20 mouse cellular contexts compared by ENCODE assay signal in genomic region chr13:107051342-107051741, GRCm38 (mm10). TPM values are rescaled to one million over a fixed set of nuclear protein-coding genes. Genes with fewer than 3 reads are reported as not detected.
DNase-seq lines count a peak whose midpoint lies in the region; ATAC-seq and TF ChIP-seq lines count a peak whose summit lies in the region.
"Had no signal": no experiment of that assay in that cellular context is flagged by ENCODE, and none has a peak within 500 bp of the region (broad histone marks: within the 10 kb centered on the region; RNA-seq: fewer than 3 reads in every experiment).

No protein-coding gene starts in this region.

- H3K27me3 ChIP-seq in heart, postnatal 0 days (ENCODE audit: control insufficient read depth, insufficient read depth, low read length) = no peaks in the 10 kb centered on the region
- no peaks in the 10 kb centered on the region for H3K27me3 ChIP-seq in liver, postnatal 0 days (ENCODE audit: insufficient read depth, low read length)
- H3K27me3 ChIP-seq: embryonic facial prominence, embryonic 13.5 days; forebrain, embryonic 12.5 days; hindbrain, embryonic 13.5 days had no signal

- no peak overlapping the region for H3K4me2 ChIP-seq in heart, postnatal 0 days (ENCODE audit: low read depth, low read length)
- no peak overlapping the region for H3K4me2 ChIP-seq in liver, postnatal 0 days (ENCODE audit: low read depth, low read length)
- H3K4me2 ChIP-seq: embryonic facial prominence, embryonic 13.5 days; forebrain, embryonic 12.5 days; hindbrain, embryonic 13.5 days had no signal

- 40% methylated on average over 3 of the region's 3 CpGs for WGBS in heart, postnatal 0 days
- 46% methylated on average over 3 of the region's 3 CpGs for WGBS in liver, postnatal 0 days (ENCODE audit: insufficient replicate concordance)
- 54% methylated on average over 3 of the region's 3 CpGs for WGBS in lung, adult 2 months

- no peak for DNase-seq in heart, postnatal 0 days (ENCODE audit: low spot score)
- no peak for DNase-seq in heart, postnatal 36 days
- DNase-seq in 416B (ENCODE audit: low read depth) = peak; percentile 52
- peak; percentile 43 for DNase-seq in brain, adult 2 months (ENCODE audit: low read depth, low spot score)
- no peak for DNase-seq in liver, postnatal 0 days
- no peak for DNase-seq in lung, adult 2 months
- DNase-seq in urinary bladder, postnatal 10 days (ENCODE audit: low spot score) = no peak
- DNase-seq: adrenal gland, postnatal 10 days; B cell, adult 2 months; cerebellum, adult 11-12 months; cerebellum, adult 9-10 months; cerebellum, postnatal 25 days; gastrocnemius, postnatal 14 days had no signal

- TF ChIP-seq CTCF in heart, postnatal 0 days (IDR thresholded peaks at IDR 0.05; ENCODE audit: low read depth) = no peak
- TF ChIP-seq CTCF in liver, postnatal 0 days (IDR thresholded peaks at IDR 0.05; ENCODE audit: low read depth) = no peak
- no peak for TF ChIP-seq CTCF in lung, adult 2 months (IDR thresholded peaks at IDR 0.05; ENCODE audit: insufficient read depth, low read length)

- intact Hi-C loops in heart, postnatal 36 days (cut with DNase I) = no loop called here

- peak overlapping the region; percentile 15; the same call in 1 of the 2 replicates for H3K27ac ChIP-seq in heart, postnatal 0 days (ENCODE audit: low read depth)
- H3K27ac ChIP-seq in liver, postnatal 0 days (ENCODE audit: low read depth) = no peak overlapping the region
- H3K27ac ChIP-seq: embryonic facial prominence, embryonic 13.5 days; forebrain, embryonic 12.5 days; hindbrain, embryonic 13.5 days; hindbrain, postnatal 0 days had no signal

- no peak overlapping the region for H3K9ac ChIP-seq in heart, postnatal 0 days (replicated peaks; ENCODE audit: low read depth, low read length)
- no peak overlapping the region for H3K9ac ChIP-seq in liver, postnatal 0 days (replicated peaks)
- H3K9ac ChIP-seq: embryonic facial prominence, embryonic 13.5 days; forebrain, embryonic 12.5 days; hindbrain, embryonic 13.5 days had no signal

- H3K36me3 ChIP-seq in heart, postnatal 0 days (replicated peaks; ENCODE audit: control insufficient read depth, insufficient read depth, low read length) = no peaks in the 10 kb centered on the region
- H3K36me3 ChIP-seq in liver, postnatal 0 days (replicated peaks; ENCODE audit: insufficient read depth, low read length) = no peaks in the 10 kb centered on the region
- H3K36me3 ChIP-seq: embryonic facial prominence, embryonic 13.5 days; forebrain, embryonic 12.5 days; G1E; hindbrain, embryonic 13.5 days had no signal

- peaks cover 10% of the 10 kb centered on the region; the same call in 1 of the 2 replicates for H3K4me1 ChIP-seq in heart, postnatal 0 days (ENCODE audit: control insufficient read depth, insufficient read depth)
- H3K4me1 ChIP-seq in liver, postnatal 0 days (ENCODE audit: insufficient read depth) = no peaks in the 10 kb centered on the region; the same call in 1 of the 2 replicates
- no peaks in the 10 kb centered on the region for H3K4me1 ChIP-seq in lung, adult 2 months (ENCODE audit: control insufficient read depth, insufficient read depth, low read length)
- H3K4me1 ChIP-seq: embryonic facial prominence, embryonic 13.5 days; forebrain, embryonic 12.5 days; hindbrain, embryonic 13.5 days had no signal

- ATAC-seq in heart, postnatal 0 days (ENCODE audit: insufficient read depth, low read depth) = no peak
- ATAC-seq in liver, postnatal 0 days = no peak
- ATAC-seq: CD4-positive, CD25-positive, alpha-beta regulatory T cell, adult 4 months; forebrain, embryonic 16.5 days; hindbrain, postnatal 0 days had no signal

- TF ChIP-seq POLR2A in lung, adult 2 months (IDR thresholded peaks at IDR 0.05; ENCODE audit: borderline replicate concordance, extremely low read depth, low read depth, low read length) = no peak

- H3K4me3 ChIP-seq in heart, postnatal 0 days (ENCODE audit: low read depth, low read length) = no peak overlapping the region
- H3K4me3 ChIP-seq in liver, postnatal 0 days (ENCODE audit: low read depth, low read length) = no peak overlapping the region
- H3K4me3 ChIP-seq in lung, adult 2 months (replicated peaks; ENCODE audit: extremely low read depth, low read depth, low read length) = no peak overlapping the region
- H3K4me3 ChIP-seq: embryonic facial prominence, embryonic 13.5 days; forebrain, embryonic 12.5 days; hindbrain, embryonic 13.5 days had no signal

- peaks cover 4% of the 10 kb centered on the region; the same call in 1 of the 2 replicates for H3K9me3 ChIP-seq in heart, postnatal 0 days (replicated peaks; ENCODE audit: control insufficient read depth, low read length)
- H3K9me3 ChIP-seq in liver, postnatal 0 days (ENCODE audit: low read length) = no peaks in the 10 kb centered on the region
- H3K9me3 ChIP-seq: embryonic facial prominence, embryonic 13.5 days had no signal

- no peak for TF ChIP-seq EP300 in heart, postnatal 0 days (IDR thresholded peaks at IDR 0.05; ENCODE audit: low read depth)
- TF ChIP-seq EP300 in liver, postnatal 0 days (IDR thresholded peaks at IDR 0.05; ENCODE audit: low read depth) = 0 out of 2 replicates have a peak, but pooled peaks have one; percentile 19

RNA-seq across cellular contexts. Expression of gene Kif2a, which starts 29.4 kb away (rescaled TPM):
- total RNA-seq in heart, postnatal 0 days (2014; rRNA removed; ENCODE audit: low replicate concordance) = 6.5 and 6.7 TPM in 2 replicates
- 11.7 and 13.0 TPM in 2 replicates for polyA plus RNA-seq in heart, postnatal 0 days (2015; fragmentation: Nextera tagmentation; extraction: Ambion mirVana)
- 10 to 100 TPM; 33.2 to 35.4 TPM for total RNA-seq in heart, postnatal 36 days (2021)
- polyA plus RNA-seq in liver, postnatal 0 days (2015; fragmentation: Nextera tagmentation; extraction: Ambion mirVana) = 15.5 and 21.2 TPM in 2 replicates
- 1.7 and 4.5 TPM in 2 replicates for polyA plus RNA-seq in lung, adult 2 months (2012; rRNA removed)

Comparison
In these comparisons a context has a peak if more than half of its experiments do, and no peak if none do; other contexts are left out.
1. DNase-seq: peak in 416B (single experiment) and brain, adult 2 months (single experiment); none in heart, postnatal 0 days (single experiment), heart, postnatal 36 days (0 of 2), liver, postnatal 0 days (single experiment), lung, adult 2 months (single experiment) and urinary bladder, postnatal 10 days (single experiment).